Mouse (Mus musculus): Measurements from ENCODE around the gene Tlr12. TPM values are rescaled to one million over a fixed set of nuclear protein-coding genes. Genes with fewer than 3 reads are reported as not detected.

The Tlr12 gene
- polyA plus RNA-seq, 1 experiment: 42.8 TPM

- WGBS: 75% methylated on average over 23 of the region's 23 CpGs
- no peak for DNase-seq
- TF ChIP-seq POLR2A (IDR thresholded peaks at IDR 0.05; ENCODE audit: control insufficient read depth, extremely low read depth, insufficient read depth, low read length, poor library complexity) (no peak), CTCF (IDR thresholded peaks at IDR 0.05; ENCODE audit: borderline replicate concordance, control insufficient read depth, extremely low read depth, insufficient read depth, low read length, poor library complexity) (no peak)
- no peak overlapping the region for H3K27ac ChIP-seq (ENCODE audit: control insufficient read depth, insufficient read depth, low read length)
- H3K4me3 ChIP-seq (ENCODE audit: control insufficient read depth, insufficient read depth, low read length): no peak overlapping the region
- no peaks in the 10 kb centered on the region for H3K36me3 ChIP-seq (ENCODE audit: control insufficient read depth, insufficient read depth, low read length)
- H3K4me1 ChIP-seq (replicated peaks; ENCODE audit: control insufficient read depth, insufficient read depth, low read length): peaks cover 8% of the 10 kb centered on the region
- H3K27me3 ChIP-seq (ENCODE audit: control insufficient read depth, insufficient read depth, low read length): no peaks in the 10 kb centered on the region
These were observed 23.6 kb upstream of the Tlr12 start for GRCm38 (mm10) chr4:128641766-128642717.

- no peak for DNase-seq
- H3K4me1 ChIP-seq (replicated peaks; ENCODE audit: control insufficient read depth, insufficient read depth, low read length): peaks cover 9% of the 10 kb centered on the region
- no peak overlapping the region for H3K27ac ChIP-seq (ENCODE audit: control insufficient read depth, insufficient read depth, low read length)
- WGBS: 88% methylated on average over 18 of the region's 18 CpGs
- H3K27me3 ChIP-seq (ENCODE audit: control insufficient read depth, insufficient read depth, low read length): no peaks in the 10 kb centered on the region
- H3K36me3 ChIP-seq (ENCODE audit: control insufficient read depth, insufficient read depth, low read length): no peaks in the 10 kb centered on the region
- no peak overlapping the region for H3K4me3 ChIP-seq (ENCODE audit: control insufficient read depth, insufficient read depth, low read length)
- TF ChIP-seq POLR2A (IDR thresholded peaks at IDR 0.05; ENCODE audit: control insufficient read depth, extremely low read depth, insufficient read depth, low read length, poor library complexity): no peak
- no peak for TF ChIP-seq CTCF (IDR thresholded peaks at IDR 0.05; ENCODE audit: borderline replicate concordance, control insufficient read depth, extremely low read depth, insufficient read depth, low read length, poor library complexity)
These were observed 20.0 kb upstream of the Tlr12 start for GRCm38 (mm10) chr4:128638265-128638923.

- Histone ChIP-seq H3K27me3 (ENCODE audit: control insufficient read depth, insufficient read depth, low read length) (no peaks in the 10 kb centered on the region), H3K27ac (ENCODE audit: control insufficient read depth, insufficient read depth, low read length) (no peak overlapping the region), H3K4me1 (replicated peaks; ENCODE audit: control insufficient read depth, insufficient read depth, low read length) (peaks cover 9% of the 10 kb centered on the region), H3K4me3 (ENCODE audit: control insufficient read depth, insufficient read depth, low read length) (no peak overlapping the region), H3K36me3 (ENCODE audit: control insufficient read depth, insufficient read depth, low read length) (no peaks in the 10 kb centered on the region)
- TF ChIP-seq POLR2A (IDR thresholded peaks at IDR 0.05; ENCODE audit: control insufficient read depth, extremely low read depth, insufficient read depth, low read length, poor library complexity): no peak
- WGBS: 6% methylated on average over 11 of the region's 11 CpGs
- DNase-seq: no peak
These were observed 18.8 kb upstream of the Tlr12 start for GRCm38 (mm10) chr4:128637250-128637649.

- 80% methylated on average over 10 of the region's 10 CpGs for WGBS
- Histone ChIP-seq H3K36me3 (ENCODE audit: control insufficient read depth, insufficient read depth, low read length) (no peaks in the 10 kb centered on the region), H3K27me3 (ENCODE audit: control insufficient read depth, insufficient read depth, low read length) (no peaks in the 10 kb centered on the region), H3K4me3 (ENCODE audit: control insufficient read depth, insufficient read depth, low read length) (no peak overlapping the region), H3K27ac (ENCODE audit: control insufficient read depth, insufficient read depth, low read length) (no peak overlapping the region), H3K4me1 (replicated peaks; ENCODE audit: control insufficient read depth, insufficient read depth, low read length) (peaks cover 9% of the 10 kb centered on the region)
- no peak for DNase-seq
- TF ChIP-seq CTCF (IDR thresholded peaks at IDR 0.05; ENCODE audit: borderline replicate concordance, control insufficient read depth, extremely low read depth, insufficient read depth, low read length, poor library complexity): no peak
- TF ChIP-seq POLR2A (IDR thresholded peaks at IDR 0.05; ENCODE audit: control insufficient read depth, extremely low read depth, insufficient read depth, low read length, poor library complexity): no peak
These were observed 17.6 kb upstream of the Tlr12 start for GRCm38 (mm10) chr4:128635894-128636585.

- TF ChIP-seq CTCF (IDR thresholded peaks at IDR 0.05; ENCODE audit: borderline replicate concordance, control insufficient read depth, extremely low read depth, insufficient read depth, low read length, poor library complexity): no peak
- no peak for TF ChIP-seq POLR2A (IDR thresholded peaks at IDR 0.05; ENCODE audit: control insufficient read depth, extremely low read depth, insufficient read depth, low read length, poor library complexity)
- 55% methylated on average over 7 of the region's 7 CpGs for WGBS
- DNase-seq: no peak
These were observed 17.0 kb upstream of the Tlr12 start for GRCm38 (mm10) chr4:128635451-128635850.

GRCm38 (mm10) chr4:128621109-128621508 is 2.7 kb upstream of the Tlr12 start:
- WGBS: 89% methylated on average over 8 of the region's 8 CpGs
- Histone ChIP-seq H3K27ac (ENCODE audit: control insufficient read depth, insufficient read depth, low read length) (no peak overlapping the region), H3K4me3 (ENCODE audit: control insufficient read depth, insufficient read depth, low read length) (no peak overlapping the region), H3K4me1 (replicated peaks; ENCODE audit: control insufficient read depth, insufficient read depth, low read length) (peaks cover 40% of the 10 kb centered on the region), H3K27me3 (ENCODE audit: control insufficient read depth, insufficient read depth, low read length) (no peaks in the 10 kb centered on the region), H3K36me3 (ENCODE audit: control insufficient read depth, insufficient read depth, low read length) (no peaks in the 10 kb centered on the region)
- no peak for DNase-seq
- TF ChIP-seq POLR2A (IDR thresholded peaks at IDR 0.05; ENCODE audit: control insufficient read depth, extremely low read depth, insufficient read depth, low read length, poor library complexity) (no peak), CTCF (IDR thresholded peaks at IDR 0.05; ENCODE audit: borderline replicate concordance, control insufficient read depth, extremely low read depth, insufficient read depth, low read length, poor library complexity) (no peak)

More at GRCm38 (mm10) chr4:128635451-128635850, 17.0 kb upstream of the Tlr12 start:
- H3K27me3 ChIP-seq (ENCODE audit: control insufficient read depth, insufficient read depth, low read length): no peaks in the 10 kb centered on the region
- no peaks in the 10 kb centered on the region for H3K36me3 ChIP-seq (ENCODE audit: control insufficient read depth, insufficient read depth, low read length)
- peaks cover 9% of the 10 kb centered on the region for H3K4me1 ChIP-seq (replicated peaks; ENCODE audit: control insufficient read depth, insufficient read depth, low read length)
- no peak overlapping the region for H3K4me3 ChIP-seq (ENCODE audit: control insufficient read depth, insufficient read depth, low read length)
- no peak overlapping the region for H3K27ac ChIP-seq (ENCODE audit: control insufficient read depth, insufficient read depth, low read length)

Measured in thymus, adult 2 months (tissue).